In the genomic region with DNA sequence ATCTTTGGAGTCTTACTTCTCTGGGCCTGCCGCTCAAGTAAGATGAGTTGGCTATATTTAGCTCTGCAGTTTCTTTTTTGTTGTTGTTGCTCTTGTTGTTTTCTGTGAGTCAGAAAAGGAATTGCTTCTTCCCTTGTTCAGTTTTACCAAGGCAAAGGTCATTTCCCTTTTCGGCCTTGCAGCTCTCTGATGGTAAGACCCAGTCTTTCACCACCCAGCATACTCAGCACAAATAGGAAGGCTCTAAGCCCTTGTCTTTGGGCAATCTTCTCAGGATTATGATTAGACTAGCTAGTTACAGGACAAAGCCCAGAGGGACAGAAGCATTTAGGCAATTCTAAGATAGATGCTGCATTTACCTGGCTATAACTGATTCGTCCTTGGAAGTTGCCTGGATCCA, we compare ENCODE assay signal across 9 mouse cellular contexts. TPM values are rescaled to one million over a fixed set of nuclear protein-coding genes. Genes with fewer than 3 reads are reported as not detected.
DNase-seq lines count a peak whose midpoint lies in the region; ATAC-seq and TF ChIP-seq lines count a peak whose summit lies in the region.
"Had no signal": no experiment of that assay in that cellular context is flagged by ENCODE, and none has a peak within 500 bp of the region (broad histone marks: within the 10 kb centered on the region; RNA-seq: fewer than 3 reads in every experiment).

No protein-coding gene starts in this region.

- peak overlapping the region; percentile 59; the same call in 1 of the 2 replicates for H3K4me2 ChIP-seq in embryonic facial prominence, embryonic 15.5 days (replicated peaks)
- H3K4me2 ChIP-seq in liver, embryonic 13.5 days: peak overlapping the region; percentile 73

- TF ChIP-seq CTCF in E14TG2a.4 (conservative IDR thresholded peaks at IDR 0.05; ENCODE audit: low read length): no peak

- H3K27ac ChIP-seq in embryonic facial prominence, embryonic 15.5 days (replicated peaks): no peak overlapping the region
- H3K27ac ChIP-seq in liver, embryonic 13.5 days: peak overlapping the region; percentile 92

- peak; percentile 64 for DNase-seq in kidney, adult 9 months
- DNase-seq in kidney, adult 11 months: no peak
- DNase-seq in liver, embryonic 13.5 days: no peak
- no peak for DNase-seq in embryo, embryonic 10 days (ENCODE audit: low spot score)
- no peak for DNase-seq in ovary, postnatal 10 days (ENCODE audit: low spot score)
- no peak for DNase-seq in urinary bladder, postnatal 25 days (ENCODE audit: low spot score)
- DNase-seq: right cerebral cortex, adult 18-20 months had no signal

- H3K27me3 ChIP-seq in E14TG2a.4 (ENCODE audit: insufficient read depth, low read length): no peaks in the 10 kb centered on the region
- no peaks in the 10 kb centered on the region for H3K27me3 ChIP-seq in embryonic facial prominence, embryonic 15.5 days
- H3K27me3 ChIP-seq in liver, embryonic 13.5 days: no peaks in the 10 kb centered on the region

- H3K36me3 ChIP-seq in E14TG2a.4 (ENCODE audit: insufficient read depth, low read length): peaks cover 51% of the 10 kb centered on the region
- H3K36me3 ChIP-seq in embryonic facial prominence, embryonic 15.5 days: peaks cover 15% of the 10 kb centered on the region; the same call in 1 of the 2 replicates
- peaks cover 35% of the 10 kb centered on the region for H3K36me3 ChIP-seq in liver, embryonic 13.5 days

- no peaks in the 10 kb centered on the region for H3K9me3 ChIP-seq in E14TG2a.4 (ENCODE audit: low read length)
- no peaks in the 10 kb centered on the region for H3K9me3 ChIP-seq in embryonic facial prominence, embryonic 15.5 days (replicated peaks)
- no peaks in the 10 kb centered on the region for H3K9me3 ChIP-seq in liver, embryonic 13.5 days (replicated peaks)

- H3K4me1 ChIP-seq in E14TG2a.4 (replicated peaks; ENCODE audit: low read depth, low read length): peaks cover 41% of the 10 kb centered on the region
- peaks cover 34% of the 10 kb centered on the region for H3K4me1 ChIP-seq in embryonic facial prominence, embryonic 15.5 days
- H3K4me1 ChIP-seq in liver, embryonic 13.5 days (replicated peaks): peaks cover 50% of the 10 kb centered on the region

- H3K9ac ChIP-seq in embryonic facial prominence, embryonic 15.5 days: no peak overlapping the region
- peak overlapping the region; percentile 83 for H3K9ac ChIP-seq in liver, embryonic 13.5 days

- 82% methylated on average over 3 of the region's 3 CpGs for WGBS in embryonic facial prominence, embryonic 15.5 days
- WGBS in liver, embryonic 13.5 days (ENCODE audit: insufficient replicate concordance): 66% methylated on average over 3 of the region's 3 CpGs

- peak overlapping the region; percentile 95; the same call in 1 of the 2 replicates for H3K4me3 ChIP-seq in E14TG2a.4 (replicated peaks; ENCODE audit: low read length)
- H3K4me3 ChIP-seq in embryonic facial prominence, embryonic 15.5 days (replicated peaks): peak overlapping the region; percentile 75; the same call in 1 of the 2 replicates
- H3K4me3 ChIP-seq in liver, embryonic 13.5 days (replicated peaks): peak overlapping the region; percentile 73

- no peak for ATAC-seq in embryonic facial prominence, embryonic 15.5 days (ENCODE audit: insufficient number of reproducible peaks, low FRiP score, low TSS enrichment, low read depth)
- ATAC-seq in liver, embryonic 13.5 days (ENCODE audit: low read depth): no peak

RNA-seq across cellular contexts. Expression of gene Nmt1, which starts 1.1 kb away (rescaled TPM):
- polyA plus RNA-seq in embryonic facial prominence, embryonic 15.5 days (2015; fragmentation: Nextera tagmentation; extraction: Ambion mirVana): 49.5 and 52.9 TPM in 2 replicates
- polyA plus RNA-seq in liver, embryonic 13.5 days (2015; fragmentation: Nextera tagmentation; extraction: Ambion mirVana): 47.8 and 52.2 TPM in 2 replicates

RNA-seq across cellular contexts. Expression of gene Dcakd, which starts 1.2 kb away (rescaled TPM):
- 144 and 158 TPM in 2 replicates for polyA plus RNA-seq in embryonic facial prominence, embryonic 15.5 days (2015; fragmentation: Nextera tagmentation; extraction: Ambion mirVana)
- 29.9 and 37.3 TPM in 2 replicates for polyA plus RNA-seq in liver, embryonic 13.5 days (2015; fragmentation: Nextera tagmentation; extraction: Ambion mirVana)
